Comparison of ENCODE assay signal across 25 mouse cellular contexts in genomic region chr1:59986626-59987025, GRCm38 (mm10). TPM values are rescaled to one million over a fixed set of nuclear protein-coding genes. Genes with fewer than 3 reads are reported as not detected.
DNase-seq lines count a peak whose midpoint lies in the region; ATAC-seq and TF ChIP-seq lines count a peak whose summit lies in the region.
"Had no signal": no experiment of that assay in that cellular context is flagged by ENCODE, and none has a peak within 500 bp of the region (broad histone marks: within the 10 kb centered on the region; RNA-seq: fewer than 3 reads in every experiment).

No protein-coding gene starts in this region.

- H3K9me3 ChIP-seq in ES-E14 (ENCODE audit: control insufficient read depth, insufficient read depth, low read depth, low read length): no peaks in the 10 kb centered on the region
- H3K9me3 ChIP-seq: embryonic facial prominence, embryonic 15.5 days; forebrain, embryonic 12.5 days had no signal

- DNase-seq in heart, adult 11 months: peak; percentile 16
- DNase-seq in heart, postnatal 4 days: no peak
- DNase-seq in ES-E14 (ENCODE audit: low read depth, low spot score) (no peak), R1 (ENCODE audit: low read depth, low spot score) (peak; percentile 52)
- DNase-seq in cerebellum, postnatal 4 days (ENCODE audit: low spot score in 2 of 2): no peak
- DNase-seq in cerebellum, adult 9-10 months: no peak
- DNase-seq: adrenal gland, adult 8-10 months; adrenal gland, postnatal 14 days; adrenal gland, postnatal 36 days; cerebellum, adult 11 months; cerebellum, adult 18-20 months; cerebellum, adult 8-10 months; cerebellum, postnatal 10 days; cerebellum, postnatal 25 days; embryo, embryonic 11 days had no signal

- no peak overlapping the region for H3K27ac ChIP-seq in ES-E14 (ENCODE audit: insufficient read depth, low read depth, low read length, poor library complexity, severe bottlenecking)
- H3K27ac ChIP-seq: embryonic facial prominence, embryonic 13.5 days; embryonic facial prominence, embryonic 15.5 days; forebrain, embryonic 10.5 days; forebrain, embryonic 12.5 days had no signal

- H3K4me1 ChIP-seq in ES-E14 (ENCODE audit: control insufficient read depth in 2 of 2, insufficient read depth in 2 of 2, low read length in 2 of 2, poor library complexity in 1 of 2): no peaks in the 10 kb centered on the region
- H3K4me1 ChIP-seq: embryonic facial prominence, embryonic 13.5 days; embryonic facial prominence, embryonic 15.5 days; forebrain, embryonic 10.5 days; forebrain, embryonic 12.5 days had no signal

- H3K9ac ChIP-seq in ES-E14 (ENCODE audit: insufficient read depth, low read depth, low read length, poor library complexity, severe bottlenecking): no peak overlapping the region
- H3K9ac ChIP-seq: embryonic facial prominence, embryonic 13.5 days; embryonic facial prominence, embryonic 15.5 days; forebrain, embryonic 12.5 days had no signal

- H3K36me3 ChIP-seq in ES-E14 (ENCODE audit: control insufficient read depth, insufficient read depth, low read length, poor library complexity, severe bottlenecking): peaks cover 7% of the 10 kb centered on the region; the same call in 1 of the 2 replicates

- ATAC-seq in megakaryocyte-erythroid progenitor cell, adult 5-6 weeks (replicated peaks; ENCODE audit: low FRiP score, low TSS enrichment, poor library complexity, severe bottlenecking): no peak
- ATAC-seq: activated CD4-positive, CD25-positive, alpha-beta regulatory T cell, adult 4 months; forebrain, embryonic 14.5 days; forebrain, embryonic 16.5 days; Patski had no signal

- in situ Hi-C loops in ES-E14 (cut with MboI; ENCODE audit: low sequenced_read_pairs in 2 of 2, unreplicated experiment in 2 of 2): no loop called here

- no peak overlapping the region for H3K4me3 ChIP-seq in ES-E14 (ENCODE audit: insufficient read depth in 1 of 2, low read depth in 1 of 2, low read length in 2 of 2, poor library complexity in 1 of 2, severe bottlenecking in 1 of 2)
- H3K4me3 ChIP-seq: embryonic facial prominence, embryonic 13.5 days; embryonic facial prominence, embryonic 15.5 days; erythroblast, embryonic 14.5 days; forebrain, embryonic 10.5 days; forebrain, embryonic 12.5 days had no signal

TF ChIP-seq in ES-E14, 5 proteins besides CTCF, POLR2A, EP300 and RAD21:
- TF ChIP-seq MAFK (IDR thresholded peaks at IDR 0.05; ENCODE audit: insufficient read depth, low read depth, low read length) (peak; percentile 86), HCFC1 (IDR thresholded peaks at IDR 0.05; ENCODE audit: borderline replicate concordance, insufficient read depth, low read length) (no peak)

RNA-seq across cellular contexts. Expression of gene Ica1l, which starts 56.4 kb away (rescaled TPM):
- 1 to 10 TPM; 1.0 to 1.4 TPM for total RNA-seq in heart, postnatal 4 days (2021)
- 1.3 and 2.5 TPM in 2 replicates for total RNA-seq in ES-E14 (2012; rRNA removed)
- total RNA-seq in megakaryocyte-erythroid progenitor cell, adult 5-6 weeks (2014; fragmentation: Nextera tagmentation): 1.2 and 2.4 TPM in 2 replicates
- total RNA-seq in megakaryocyte-erythroid progenitor cell, adult 5-6 weeks (2017): 2.9 and 4.8 TPM in 2 replicates

Comparison
In these comparisons a context has a peak if more than half of its experiments do, and no peak if none do; other contexts are left out.
1. DNase-seq: peak in heart, adult 11 months (single experiment) and R1 (single experiment); none in heart, postnatal 4 days (single experiment), ES-E14 (single experiment), cerebellum, postnatal 4 days (0 of 2) and cerebellum, adult 9-10 months (single experiment).